Mouse (Mus musculus): ENCODE data around the gene Magohb.
"Not testable (repeated sequence)": the region's sequence is repeated elsewhere in the genome, so short reads cannot be mapped to it uniquely, and the experiment has no call there.

Magohb gene

GRCm38 (mm10) chr6:131292991-131293788, at the start of gene Magohb:
Gene Magohb (minus strand): TSS chr6:131293244.
- peak; percentile 65 for DNase-seq

GRCm38 (mm10) chr6:131340082-131340481, 47.0 kb upstream of the Magohb start:
- no peak for DNase-seq

GRCm38 (mm10) chr6:131339309-131339708, 46.3 kb upstream of the Magohb start:
- DNase-seq = no peak

- DNase-seq = no peak
These were observed 45.7 kb upstream of the Magohb start for GRCm38 (mm10) chr6:131338787-131339186.

GRCm38 (mm10) chr6:131327076-131327475, 34.0 kb upstream of the Magohb start:
- no peak for DNase-seq

- no peak for DNase-seq
These were observed 29.0 kb upstream of the Magohb start for GRCm38 (mm10) chr6:131321854-131322639.

GRCm38 (mm10) chr6:131316155-131317101, 23.4 kb upstream of the Magohb start:
- no peak for DNase-seq

GRCm38 (mm10) chr6:131308031-131308430, 15.0 kb upstream of the Magohb start:
- no peak for DNase-seq

- no peak for DNase-seq
These were observed 11.7 kb upstream of the Magohb start for GRCm38 (mm10) chr6:131304776-131305175.

GRCm38 (mm10) chr6:131298531-131298930, 5.5 kb upstream of the Magohb start:
- no peak for DNase-seq

GRCm38 (mm10) chr6:131294435-131295112, 1.5 kb upstream of the Magohb start:
- DNase-seq = no peak

- DNase-seq = no peak
These were observed 872 bp upstream of the Magohb start for GRCm38 (mm10) chr6:131293916-131294315.

- DNase-seq = no peak
These were observed 611 bp downstream of the Magohb start for GRCm38 (mm10) chr6:131292276-131292990.

- no peak for DNase-seq
These were observed 2.6 kb downstream of the Magohb start for GRCm38 (mm10) chr6:131290430-131290829.

GRCm38 (mm10) chr6:131278160-131278559, 14.9 kb downstream of the Magohb start:
- DNase-seq = not testable (repeated sequence)

- no peak for DNase-seq
These were observed 16.4 kb downstream of the Magohb start for GRCm38 (mm10) chr6:131276659-131277058.

- DNase-seq = no peak
These were observed 20.7 kb downstream of the Magohb start for GRCm38 (mm10) chr6:131272311-131272710.

- no peak for DNase-seq
These were observed 22.7 kb downstream of the Magohb start for GRCm38 (mm10) chr6:131270312-131270711.

- DNase-seq = no peak
These were observed 23.4 kb downstream of the Magohb start for GRCm38 (mm10) chr6:131269599-131269998.

GRCm38 (mm10) chr6:131264175-131264574, 28.9 kb downstream of the Magohb start:
- DNase-seq = no peak

GRCm38 (mm10) chr6:131262778-131263177, 30.3 kb downstream of the Magohb start:
- no peak for DNase-seq

GRCm38 (mm10) chr6:131262009-131262408, 31.0 kb downstream of the Magohb start:
- DNase-seq = no peak
